Mouse (Mus musculus): Measurements from ENCODE around the gene Nf2.

Gene Nf2

GRCm38 (mm10) chr11:4849258-4849943, at the start of gene Nf2:
Gene Nf2, minus strand, starts transcription at chr11:4849536.
- DNase-seq (ENCODE audit: low read depth, low spot score), result peak; percentile 99

GRCm38 (mm10) chr11:4894848-4895816, 45.8 kb upstream of the Nf2 start, which contains the start of gene Thoc5:
Gene Thoc5, plus strand, starts transcription at chr11:4895320.
- peak; percentile 96 for DNase-seq (ENCODE audit: low read depth, low spot score)

DNA sequence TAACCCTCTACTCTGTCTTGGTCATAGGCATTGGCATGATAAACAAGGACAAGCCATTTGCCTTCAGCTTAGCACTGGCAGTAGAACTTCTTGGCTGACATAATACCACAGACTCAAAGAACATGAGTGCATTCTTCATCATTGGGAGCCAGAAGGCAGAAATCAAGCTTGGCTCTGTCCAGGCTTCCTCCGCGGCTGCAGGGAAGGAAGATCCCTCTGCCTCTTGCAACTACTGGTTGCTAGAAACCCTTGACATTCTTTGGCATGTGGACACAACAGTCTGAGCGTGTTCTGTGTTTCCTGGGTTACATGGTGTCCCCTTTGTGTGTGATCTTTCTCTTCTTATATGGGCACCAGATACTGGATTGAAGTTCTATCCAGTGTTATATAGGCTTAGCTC, 37.7 kb upstream of the Nf2 start:
- DNase-seq (ENCODE audit: low read depth, low spot score), result no peak

DNA sequence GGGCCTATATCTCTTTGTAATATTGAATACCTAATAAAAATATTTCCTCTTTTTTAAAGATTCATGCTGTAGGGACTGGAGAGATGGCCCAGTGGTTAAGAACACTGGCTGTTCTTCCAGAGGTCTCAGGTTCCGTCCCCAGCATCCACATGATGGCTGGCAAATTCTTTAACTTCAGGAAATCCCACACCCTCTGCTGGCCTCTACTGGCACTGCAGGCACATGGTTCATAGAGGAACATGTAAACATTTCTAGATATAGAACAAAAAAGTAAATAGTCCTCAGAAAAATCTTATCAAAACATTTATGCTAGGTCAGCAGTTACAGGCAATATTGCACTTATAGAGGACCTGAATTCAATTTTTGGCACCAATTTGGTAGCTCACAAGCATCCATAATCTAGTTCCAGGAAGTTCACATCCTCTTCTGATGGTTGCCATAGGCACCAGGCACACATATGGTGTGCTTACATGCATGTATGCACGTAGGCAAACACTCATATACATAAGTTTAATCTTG, 36.1 kb upstream of the Nf2 start:
- peak; percentile 72 for DNase-seq (ENCODE audit: low read depth, low spot score)

- peak; percentile 42 for DNase-seq (ENCODE audit: low read depth, low spot score)
These were observed 33.7 kb upstream of the Nf2 start for GRCm38 (mm10) chr11:4882892-4883627.

GRCm38 (mm10) chr11:4881087-4881486, 31.8 kb upstream of the Nf2 start:
- no peak for DNase-seq (ENCODE audit: low read depth, low spot score)

- DNase-seq (ENCODE audit: low read depth, low spot score), result peak; percentile 29
These were observed 25.2 kb upstream of the Nf2 start for GRCm38 (mm10) chr11:4874551-4874950.

DNA sequence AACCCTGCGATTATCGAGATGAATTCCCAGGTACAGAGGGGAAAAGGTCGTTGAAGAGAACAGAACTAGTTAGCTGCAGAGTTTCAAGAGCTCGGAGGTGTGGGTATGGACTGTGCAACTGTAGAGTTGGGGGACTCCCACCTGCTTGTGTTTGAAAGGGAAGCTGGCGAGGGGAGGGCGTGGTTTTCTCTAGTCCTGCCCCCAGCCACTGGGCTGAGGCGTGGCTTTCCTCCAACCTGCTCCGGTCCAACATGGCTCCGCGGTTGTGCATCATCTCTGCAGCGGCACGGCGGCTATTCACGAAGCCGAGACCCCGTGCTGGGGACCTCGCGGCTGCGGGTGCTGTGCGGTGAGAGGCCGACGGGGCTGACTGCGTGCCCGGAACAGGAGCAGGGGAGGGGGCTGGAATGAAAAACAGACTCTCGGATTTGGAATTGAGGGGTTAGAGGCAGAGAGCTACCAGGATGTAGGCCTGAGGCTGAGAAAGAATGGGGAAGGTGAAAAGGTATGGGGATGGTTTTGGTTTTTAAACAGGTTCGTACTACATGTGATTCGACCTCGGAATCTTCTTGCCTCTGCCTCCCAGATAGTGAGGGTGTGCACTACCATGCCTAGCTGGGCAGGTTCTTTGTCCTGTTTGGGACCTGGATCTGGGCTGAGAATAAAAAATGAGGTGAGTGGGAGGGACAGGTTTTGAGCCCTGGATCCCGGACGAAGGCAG, 24.6 kb upstream of the Nf2 start, which contains the start of gene Nipsnap1:
Gene Nipsnap1, plus strand, starts transcription at position 197 of the 721 bp plus-strand sequence.
- DNase-seq (ENCODE audit: low read depth, low spot score), result peak; percentile 93

- peak; percentile 86 for DNase-seq (ENCODE audit: low read depth, low spot score)
These were observed 16.4 kb upstream of the Nf2 start for GRCm38 (mm10) chr11:4865645-4866251.

DNA sequence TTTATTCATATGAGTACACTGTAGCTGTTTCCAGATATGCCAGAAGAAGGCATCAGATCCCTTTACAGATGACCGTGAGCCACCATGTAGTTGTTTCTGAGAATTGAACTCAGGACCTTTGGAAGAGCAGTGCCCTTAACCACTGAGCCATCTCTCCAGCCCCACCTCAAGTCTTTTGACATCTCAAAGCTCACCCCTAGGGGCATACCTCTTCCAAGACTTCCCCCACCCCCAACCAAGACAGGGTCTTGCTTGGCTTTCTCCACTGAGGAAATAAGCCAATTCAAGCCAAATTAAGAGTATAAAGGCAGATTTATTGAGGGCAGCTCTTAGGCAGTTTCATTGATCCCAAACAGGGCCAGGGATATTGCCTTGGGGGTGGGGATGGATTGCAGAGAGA, 13.4 kb upstream of the Nf2 start:
- no peak for DNase-seq (ENCODE audit: low read depth, low spot score)

DNA sequence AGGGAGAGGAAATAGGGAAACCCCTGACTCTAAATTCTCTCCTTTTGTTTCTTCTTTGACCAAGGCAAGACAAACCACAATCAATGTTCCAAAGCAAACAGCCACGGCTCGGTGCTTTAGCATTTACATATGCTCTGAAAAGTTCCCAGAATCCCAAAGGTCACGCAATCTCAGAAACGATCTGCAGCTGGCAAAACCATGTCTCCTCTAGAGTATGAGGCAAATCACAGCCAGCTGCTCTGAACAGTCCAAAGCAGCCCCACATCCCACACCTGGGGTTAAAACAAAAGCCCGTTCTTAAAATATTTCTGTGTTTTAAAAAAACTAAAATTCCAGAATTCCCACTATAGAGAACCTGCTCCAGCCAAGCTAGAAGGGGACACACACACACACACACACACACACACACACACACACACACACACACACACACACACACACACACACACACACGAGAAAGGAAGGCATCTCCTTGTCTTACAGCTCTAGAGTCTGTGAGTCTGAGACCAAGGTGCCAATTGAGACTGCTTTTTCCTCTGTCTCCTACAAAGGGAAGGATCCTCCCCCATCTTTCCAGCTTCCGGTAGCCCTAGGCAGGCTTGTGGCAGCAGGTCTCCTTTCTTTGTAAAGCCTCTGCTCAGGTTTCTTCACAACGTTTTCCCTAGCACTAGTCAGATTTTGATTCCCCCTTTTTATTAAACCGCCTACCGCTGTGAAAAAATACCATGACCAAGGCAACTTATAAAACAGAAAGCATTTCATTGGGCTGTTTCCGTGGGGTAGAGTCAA, 12.7 kb upstream of the Nf2 start:
- no peak for DNase-seq (ENCODE audit: low read depth, low spot score)

DNA sequence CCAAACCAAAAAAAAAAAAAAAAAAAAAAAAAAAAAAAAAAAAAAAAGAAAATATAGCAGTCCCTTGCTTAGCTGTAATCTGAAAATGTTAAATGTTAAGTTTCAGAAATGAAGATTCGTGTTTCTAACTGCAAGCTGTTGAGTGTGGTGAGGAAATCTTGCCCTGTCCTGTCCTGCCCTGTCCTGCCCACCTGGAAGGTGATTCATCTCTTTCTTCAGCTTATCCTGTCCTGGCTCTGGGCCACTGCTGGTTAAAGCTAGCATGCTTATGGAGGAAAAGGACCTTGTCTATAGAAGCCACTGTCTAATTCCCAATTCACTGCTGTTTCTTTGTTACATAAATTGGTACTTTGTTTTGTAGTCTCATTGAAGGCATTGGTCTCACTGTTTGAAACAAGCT, 11.7 kb upstream of the Nf2 start:
- DNase-seq (ENCODE audit: low read depth, low spot score), result no peak

- no peak for DNase-seq (ENCODE audit: low read depth, low spot score)
These were observed 9.1 kb upstream of the Nf2 start for GRCm38 (mm10) chr11:4858416-4858815.

GRCm38 (mm10) chr11:4854181-4854580, 4.8 kb upstream of the Nf2 start:
- DNase-seq (ENCODE audit: low read depth, low spot score), result no peak

DNA sequence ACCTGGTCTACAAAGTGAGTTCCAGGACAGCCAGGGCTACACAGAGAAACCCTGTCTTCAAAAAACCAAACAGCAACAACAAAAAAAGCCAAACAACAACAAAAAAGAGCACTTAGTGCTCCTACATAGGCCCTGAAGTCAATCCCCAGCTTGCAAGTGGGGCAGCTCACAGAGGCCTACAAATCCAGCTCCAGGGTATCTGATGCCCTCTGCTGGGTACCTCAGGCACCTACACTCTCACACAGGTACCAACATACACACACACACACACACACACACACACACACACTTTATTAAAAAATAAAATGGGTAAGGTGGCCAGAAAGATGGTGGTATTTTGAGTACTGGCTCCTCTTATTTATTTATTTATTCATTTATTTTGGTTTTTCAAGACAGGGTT, 3.7 kb upstream of the Nf2 start:
- DNase-seq (ENCODE audit: low read depth, low spot score), result no peak

DNA sequence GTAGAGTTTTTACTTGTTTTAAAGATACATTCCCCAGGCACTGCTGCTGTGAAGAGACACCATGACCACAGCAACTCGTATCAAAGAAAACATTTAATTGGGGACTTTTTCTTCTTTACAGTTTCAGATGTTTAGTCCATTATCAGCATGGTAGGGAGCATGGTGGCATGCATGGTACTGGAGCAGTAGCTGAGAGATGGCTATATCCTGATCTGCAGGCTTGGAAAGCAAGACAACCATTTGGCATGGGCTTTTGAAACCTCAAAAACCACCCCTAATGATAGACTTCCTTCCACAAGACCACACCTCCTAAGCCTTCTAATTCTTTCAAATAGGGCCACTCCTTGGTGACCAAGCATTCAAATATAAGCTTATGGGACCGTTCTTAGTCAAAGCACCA, 1.1 kb upstream of the Nf2 start:
- no peak for DNase-seq (ENCODE audit: low read depth, low spot score)

DNA sequence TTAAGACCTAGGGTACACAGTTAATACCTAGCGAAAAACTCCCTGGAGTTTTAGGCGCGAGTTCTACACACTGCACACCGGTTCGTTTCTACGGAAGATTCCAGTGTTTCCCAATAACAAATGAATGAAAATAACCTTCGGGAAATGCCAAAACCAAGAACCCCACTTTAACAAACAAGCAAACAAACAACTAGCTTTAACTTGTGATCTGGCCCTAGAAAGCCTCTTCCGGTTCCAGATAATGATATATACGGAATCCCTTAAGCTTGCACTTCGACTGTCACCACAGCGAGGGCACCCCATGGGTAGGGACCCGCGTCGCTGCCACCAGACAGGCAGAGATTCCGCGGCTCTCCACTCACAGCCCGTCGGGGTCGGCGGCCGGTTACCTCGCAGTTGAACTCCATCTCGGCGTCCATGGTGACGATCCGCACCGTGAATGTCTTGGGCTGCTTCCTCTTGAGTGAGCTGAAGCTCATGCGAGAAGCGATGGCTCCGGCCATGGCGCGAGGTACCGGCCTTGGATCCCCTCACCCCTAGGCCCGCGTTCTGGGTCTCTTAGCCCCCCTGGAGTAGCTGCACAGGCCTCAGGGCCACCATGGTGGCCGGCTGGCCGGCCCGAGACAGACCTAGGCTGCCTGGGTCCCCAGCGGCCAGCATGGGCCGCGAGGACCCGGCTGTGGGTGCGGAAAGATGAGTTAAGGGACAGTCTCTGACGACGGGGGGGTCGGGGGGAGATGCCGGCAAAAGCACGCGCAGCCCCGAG, 670 bp downstream of the Nf2 start:
- peak; percentile 33 for DNase-seq (ENCODE audit: low read depth, low spot score)

GRCm38 (mm10) chr11:4840942-4841526, 8.3 kb downstream of the Nf2 start:
- DNase-seq (ENCODE audit: low read depth, low spot score), result no peak

GRCm38 (mm10) chr11:4838235-4838634, 11.1 kb downstream of the Nf2 start:
- DNase-seq (ENCODE audit: low read depth, low spot score), result no peak

Data from brain, adult 2 months (tissue).